Mouse (Mus musculus): ENCODE results near the gene Eva1a.

Eva1a gene

DNA sequence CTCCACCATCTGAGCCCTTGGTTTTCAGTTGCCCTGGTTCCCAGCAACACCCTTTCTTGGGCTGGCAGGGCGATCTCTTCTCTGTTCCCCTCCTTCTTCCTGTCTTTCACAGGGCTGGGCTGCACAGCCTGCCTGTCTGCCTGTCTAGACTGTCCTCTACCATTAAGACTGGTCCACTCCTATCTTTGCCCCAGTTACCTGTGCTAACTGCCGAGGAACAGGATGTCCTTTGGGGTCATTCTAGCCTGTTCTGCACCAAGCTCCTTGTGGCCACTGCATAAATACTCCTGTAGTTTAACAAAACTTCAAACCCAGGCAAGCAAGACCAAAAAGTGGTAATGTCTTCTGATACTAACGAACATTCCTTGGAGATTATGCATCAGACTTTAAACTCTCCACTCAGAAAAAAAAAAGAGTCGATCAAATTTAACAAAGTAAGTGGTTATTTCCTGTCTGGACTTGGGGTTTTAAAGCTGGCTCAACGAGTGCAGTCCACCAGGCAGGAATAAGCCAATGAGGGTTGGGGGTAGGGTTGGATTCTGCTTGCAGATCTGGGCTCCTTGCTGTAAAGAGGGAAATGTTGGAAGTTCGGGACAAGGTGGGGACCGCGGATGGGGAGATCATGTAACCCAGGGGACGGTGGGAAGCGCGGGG is at the start of gene Eva1a:
Eva1a (plus strand) TSS at position 210 of the 654 bp plus-strand sequence.
- no peak for DNase-seq (ENCODE audit: low spot score)

DNA sequence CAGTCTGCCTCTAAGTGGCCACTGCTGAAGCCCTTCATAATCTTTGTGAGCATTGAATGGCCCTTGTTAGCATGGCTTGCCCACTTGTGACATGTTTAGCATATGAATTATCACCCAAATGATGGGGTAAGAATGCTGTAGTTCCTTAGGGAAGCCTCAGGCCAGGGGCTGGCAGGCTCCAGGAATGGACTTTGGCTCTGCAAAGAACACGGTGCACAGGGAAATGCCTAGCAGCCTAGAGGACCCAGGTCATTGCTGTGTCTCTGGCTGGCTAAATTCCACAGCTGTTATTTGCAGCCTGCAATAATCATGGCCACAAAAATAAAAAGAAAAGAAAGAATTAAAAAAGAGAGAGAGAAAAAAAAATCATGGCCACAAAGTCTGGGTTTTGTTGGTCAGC is 28.5 kb upstream of the Eva1a start:
- DNase-seq (ENCODE audit: low spot score): no peak

DNA sequence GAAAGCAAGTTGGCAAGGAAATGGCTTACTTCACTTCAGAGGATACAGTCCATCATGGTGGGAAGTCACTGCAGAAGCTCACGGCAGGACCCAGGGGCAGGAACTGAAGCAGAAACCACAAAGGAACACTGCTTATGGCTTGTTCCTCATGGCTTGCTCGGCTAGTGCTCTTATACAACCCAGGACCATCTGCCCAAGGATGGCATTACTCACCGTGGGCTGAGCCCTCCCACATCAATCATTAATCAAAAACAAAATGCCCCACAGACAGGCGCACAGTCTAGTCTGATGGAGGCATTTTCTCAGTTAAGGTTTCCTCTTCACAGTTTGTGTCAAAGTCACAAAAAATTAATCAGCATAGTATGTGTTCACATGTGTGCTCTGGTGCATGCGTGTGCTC is 19.8 kb upstream of the Eva1a start:
- no peak for DNase-seq (ENCODE audit: low spot score)

DNA sequence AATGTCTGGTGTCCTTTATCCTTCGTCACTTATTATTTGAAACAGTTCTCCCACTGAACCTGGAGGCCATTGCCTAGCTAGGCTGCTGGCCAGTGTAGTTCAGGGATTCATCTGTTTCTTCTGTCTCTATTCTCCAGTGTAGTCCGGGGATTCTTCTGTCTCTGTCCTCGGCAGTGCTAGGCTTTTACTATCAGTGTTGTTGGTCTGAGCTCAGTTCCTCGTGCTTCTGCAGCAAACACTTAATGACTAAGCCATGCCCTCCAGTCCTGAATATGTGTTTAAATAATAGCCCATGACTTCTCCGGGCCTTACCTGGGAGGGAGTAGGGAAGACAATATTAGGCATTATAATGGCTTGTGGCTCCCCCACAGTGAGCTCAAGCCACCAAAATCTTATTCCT is 19.3 kb upstream of the Eva1a start:
- no peak for DNase-seq (ENCODE audit: low spot score)

DNA sequence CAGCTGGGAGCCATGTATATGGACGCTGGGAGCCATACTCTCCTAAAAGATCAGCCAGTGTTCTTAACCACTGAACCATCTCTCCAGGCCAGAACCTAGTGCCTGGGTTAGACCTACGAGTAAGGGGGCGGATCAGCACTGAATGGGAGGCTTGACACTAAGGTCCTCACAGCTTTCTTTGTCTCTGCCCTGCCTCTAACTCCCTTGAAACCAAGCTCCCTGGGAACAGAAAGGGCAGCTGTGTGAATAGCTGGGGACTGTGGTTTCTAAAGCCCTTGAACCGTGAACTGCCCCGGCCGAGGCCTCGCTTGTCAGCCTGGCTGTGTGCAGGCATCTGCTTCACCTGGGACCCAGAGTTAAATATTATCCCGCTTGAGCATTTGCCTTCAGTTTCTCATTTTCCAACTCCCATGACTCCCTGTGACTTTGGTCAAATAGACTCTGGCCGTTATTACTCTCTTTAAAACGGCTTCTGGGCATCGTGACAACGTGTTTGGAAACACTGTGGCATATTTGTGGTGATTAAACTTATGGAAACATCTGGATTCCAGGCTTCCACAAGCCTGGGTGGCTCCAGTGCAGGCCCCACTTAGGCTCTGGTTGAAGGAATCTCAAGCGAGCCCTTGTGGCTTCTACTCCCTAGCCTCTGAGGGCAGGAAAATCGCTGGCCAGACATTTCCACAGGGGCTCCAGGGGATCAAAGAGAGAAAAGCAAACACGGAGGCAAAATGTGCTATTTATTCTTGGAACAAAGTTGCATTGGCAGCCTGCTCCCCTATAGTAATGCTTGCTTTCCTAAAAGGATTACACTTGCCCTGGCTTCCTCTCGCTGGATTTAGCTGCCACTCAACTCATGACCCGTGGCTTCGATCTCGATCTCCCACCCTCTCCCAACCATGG is 11.0 kb upstream of the Eva1a start:
- no peak for DNase-seq (ENCODE audit: low spot score)

DNA sequence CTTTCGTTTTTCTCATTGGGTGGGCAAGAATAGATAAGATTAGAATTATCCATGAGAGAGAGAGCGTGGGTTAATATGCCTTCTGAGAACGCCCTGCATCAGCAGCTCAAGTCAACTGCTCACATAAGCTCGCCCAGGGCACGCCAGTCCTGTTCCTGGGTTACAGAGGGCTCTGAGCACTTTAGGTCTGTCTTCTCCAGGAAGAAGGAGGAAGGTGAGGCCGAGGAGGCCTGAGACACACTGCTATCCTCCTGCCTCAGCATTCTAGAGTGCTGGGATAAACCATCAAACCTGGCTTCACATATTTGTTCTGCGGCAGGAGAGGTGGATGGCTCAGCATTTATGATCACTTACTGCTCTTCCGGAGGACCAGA is 10.3 kb upstream of the Eva1a start:
- no peak for DNase-seq (ENCODE audit: low spot score)

DNA sequence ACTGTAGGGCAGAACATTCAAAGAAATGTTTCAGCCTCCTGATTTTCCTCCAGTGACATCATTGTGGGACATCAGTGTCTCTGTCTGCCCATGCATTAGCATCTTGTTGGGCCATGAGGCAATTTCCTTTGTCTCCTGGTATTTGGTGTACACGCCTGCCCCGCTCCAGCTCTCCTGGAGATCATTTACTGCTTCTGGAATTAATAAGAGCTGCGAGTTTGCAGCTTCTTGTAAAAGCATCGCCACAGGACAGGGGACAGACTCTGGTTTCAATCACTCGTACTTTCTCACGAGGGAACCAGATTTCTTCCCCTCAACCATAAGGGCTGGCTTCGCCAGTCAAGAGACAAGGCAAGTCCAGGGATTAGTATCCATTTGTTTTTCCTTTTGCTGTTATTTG is 3.6 kb upstream of the Eva1a start:
- no peak for DNase-seq (ENCODE audit: low spot score)

DNA sequence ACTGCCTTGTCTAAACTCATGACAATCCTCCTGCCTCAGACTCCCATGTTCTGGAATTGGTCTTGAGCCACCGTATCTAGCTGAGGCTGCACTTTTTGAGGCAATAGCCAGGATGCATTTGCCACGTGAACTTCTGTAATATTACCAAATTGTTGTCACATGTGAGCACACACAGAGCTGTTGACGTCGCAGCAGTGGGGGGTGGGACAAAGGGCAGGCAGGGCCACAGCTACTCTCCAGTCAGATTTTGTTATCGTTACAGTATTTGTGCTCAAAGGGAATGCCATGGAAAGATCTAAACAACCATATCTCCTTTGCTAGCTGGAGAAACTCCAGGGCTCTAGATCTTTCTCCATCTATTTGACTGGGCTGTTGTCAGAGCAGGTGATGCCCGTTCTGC is 1.6 kb upstream of the Eva1a start:
- DNase-seq (ENCODE audit: low spot score): no peak

GRCm38 (mm10) chr6:82039968-82040367 is 875 bp upstream of the Eva1a start:
- DNase-seq (ENCODE audit: low spot score): no peak

- no peak for DNase-seq (ENCODE audit: low spot score)
Observed at GRCm38 (mm10) chr6:82041488-82042295, 849 bp downstream of the Eva1a start.

GRCm38 (mm10) chr6:82042296-82043125 is 1.7 kb downstream of the Eva1a start:
- DNase-seq (ENCODE audit: low spot score): no peak

- no peak for DNase-seq (ENCODE audit: low spot score)
Observed at GRCm38 (mm10) chr6:82043634-82044033, 2.8 kb downstream of the Eva1a start.

- no peak for DNase-seq (ENCODE audit: low spot score)
Observed at GRCm38 (mm10) chr6:82044509-82044908, 3.7 kb downstream of the Eva1a start.

GRCm38 (mm10) chr6:82047977-82048376 is 7.1 kb downstream of the Eva1a start:
- no peak for DNase-seq (ENCODE audit: low spot score)

DNA sequence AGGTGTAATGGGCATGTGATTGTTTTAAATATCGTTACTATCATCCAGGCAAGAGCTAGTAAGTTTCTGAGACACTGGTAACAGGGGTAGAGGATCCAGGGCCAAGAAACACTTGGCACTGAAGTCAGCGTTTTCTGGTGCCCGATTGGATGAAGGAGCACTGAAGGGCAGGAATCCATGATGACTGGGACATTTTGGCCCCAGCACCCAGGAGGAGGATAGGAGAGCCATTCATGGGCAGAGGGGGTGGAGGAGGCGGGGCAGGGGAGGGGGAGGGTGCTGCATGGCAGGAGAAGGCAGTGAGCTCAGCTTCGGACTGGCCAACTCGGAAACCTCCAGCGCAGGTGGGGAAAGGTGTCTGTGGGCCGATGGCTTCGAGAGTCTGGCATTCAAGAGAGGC is 9.4 kb downstream of the Eva1a start:
- no peak for DNase-seq (ENCODE audit: low spot score)

DNA sequence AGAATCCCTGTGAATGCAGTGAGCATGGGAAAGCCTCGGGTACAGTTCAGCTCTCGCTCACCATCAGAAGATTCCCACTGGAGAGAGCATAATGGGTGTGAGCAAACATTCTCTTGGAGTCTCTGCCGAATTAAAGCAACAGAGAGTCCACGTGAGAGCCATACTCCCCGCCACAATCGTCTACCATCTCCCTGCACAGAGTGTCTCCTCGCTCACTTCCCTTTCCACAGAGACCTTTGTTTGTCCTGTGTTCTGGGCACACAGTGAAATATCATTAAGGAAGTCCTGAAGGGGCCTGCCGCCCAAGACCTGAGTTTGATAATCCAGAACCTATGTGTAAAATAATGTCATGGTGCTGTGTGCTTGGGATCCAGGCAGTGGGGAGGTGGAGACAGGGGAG is 10.7 kb downstream of the Eva1a start:
- DNase-seq (ENCODE audit: low spot score): no peak

GRCm38 (mm10) chr6:82052047-82052725 is 11.3 kb downstream of the Eva1a start:
- no peak for DNase-seq (ENCODE audit: low spot score)

DNA sequence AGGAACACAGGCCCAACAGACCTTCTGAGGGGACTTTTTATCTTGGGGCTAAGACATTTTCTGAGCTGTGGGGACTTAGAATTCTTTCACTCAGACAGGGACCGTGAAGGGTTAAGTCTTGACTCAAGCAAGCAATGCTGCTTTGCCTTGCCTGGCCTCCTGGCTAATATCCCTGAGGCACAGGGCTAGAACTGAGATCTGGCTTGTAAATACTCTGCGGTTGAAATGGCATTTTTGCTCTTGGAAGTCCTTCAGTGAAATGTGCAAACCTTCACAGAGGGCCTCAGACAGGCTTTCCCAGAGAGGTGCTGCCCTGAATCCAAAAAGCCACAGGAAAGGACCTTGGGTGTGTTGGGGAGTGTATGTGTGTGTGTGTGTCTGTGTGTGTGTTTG is 11.9 kb downstream of the Eva1a start:
- DNase-seq (ENCODE audit: low spot score): no peak

- DNase-seq (ENCODE audit: low spot score): no peak
Observed at GRCm38 (mm10) chr6:82054854-82055253, 14.0 kb downstream of the Eva1a start.

GRCm38 (mm10) chr6:82059896-82060295 is 19.1 kb downstream of the Eva1a start:
- DNase-seq (ENCODE audit: low spot score): no peak

DNA sequence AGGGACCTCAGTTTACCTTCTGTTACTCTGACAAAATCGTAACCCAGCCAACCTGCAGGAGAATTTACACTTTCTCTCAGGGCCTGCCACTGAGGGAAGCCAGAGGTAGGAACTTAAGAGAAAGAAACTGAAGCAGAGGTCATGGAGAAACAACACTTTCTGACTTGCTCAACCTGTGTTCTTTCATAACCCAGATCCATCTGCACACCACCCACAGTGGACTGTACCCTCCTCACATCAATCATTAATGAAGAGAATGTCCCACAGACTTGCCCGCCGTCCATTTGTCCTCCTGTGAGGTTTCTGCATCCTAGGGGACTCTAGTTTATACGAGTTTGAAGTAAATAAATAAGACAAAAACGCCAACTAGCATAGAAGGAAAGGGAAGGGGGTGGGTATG is 24.4 kb downstream of the Eva1a start:
- DNase-seq (ENCODE audit: low spot score): no peak

Data from ovary, adult 18-20 months (tissue).